Mouse (Mus musculus) erythroblast, adult 5-6 weeks (primary cell): ENCODE measurements around the gene Tep1. TPM values are rescaled to one million over a fixed set of nuclear protein-coding genes. Genes with fewer than 3 reads are reported as not detected.
"Not testable (repeated sequence)": the region's sequence is repeated elsewhere in the genome, so short reads cannot be mapped to it uniquely, and the experiment has no call there.

Experiments
- ATAC-seq: replicated peaks from 2 replicates; pipeline ENCODE4 v1.8.0; 2016; ENCODE audit warnings: moderate number of reproducible peaks, mild to moderate bottlenecking, moderate TSS enrichment, inconsistent platforms; ENCODE audit not compliant: poor library complexity, low FRiP score, severe bottlenecking
- total RNA-seq, 2 experiments: library from RNA; stranded (forward) in 1 of 2; stranded (reverse) in 1 of 2; fragments of 150-400 nt in 1 of 2; fragments of 200-764, 138-1000 nt in 1 of 2; gene quantifications; 2 replicates each; pipeline versions ENCODE4 v1.2.3 to v1.2.4; 2015 to 2017; ENCODE audit warnings: low replicate concordance in 2 of 2

Tep1 gene
- total RNA-seq (2015; ENCODE audit: low replicate concordance) (9.0 and 13.4 TPM in 2 replicates), total RNA-seq (2017; ENCODE audit: low replicate concordance) (5.3 and 18.3 TPM in 2 replicates)

DNA sequence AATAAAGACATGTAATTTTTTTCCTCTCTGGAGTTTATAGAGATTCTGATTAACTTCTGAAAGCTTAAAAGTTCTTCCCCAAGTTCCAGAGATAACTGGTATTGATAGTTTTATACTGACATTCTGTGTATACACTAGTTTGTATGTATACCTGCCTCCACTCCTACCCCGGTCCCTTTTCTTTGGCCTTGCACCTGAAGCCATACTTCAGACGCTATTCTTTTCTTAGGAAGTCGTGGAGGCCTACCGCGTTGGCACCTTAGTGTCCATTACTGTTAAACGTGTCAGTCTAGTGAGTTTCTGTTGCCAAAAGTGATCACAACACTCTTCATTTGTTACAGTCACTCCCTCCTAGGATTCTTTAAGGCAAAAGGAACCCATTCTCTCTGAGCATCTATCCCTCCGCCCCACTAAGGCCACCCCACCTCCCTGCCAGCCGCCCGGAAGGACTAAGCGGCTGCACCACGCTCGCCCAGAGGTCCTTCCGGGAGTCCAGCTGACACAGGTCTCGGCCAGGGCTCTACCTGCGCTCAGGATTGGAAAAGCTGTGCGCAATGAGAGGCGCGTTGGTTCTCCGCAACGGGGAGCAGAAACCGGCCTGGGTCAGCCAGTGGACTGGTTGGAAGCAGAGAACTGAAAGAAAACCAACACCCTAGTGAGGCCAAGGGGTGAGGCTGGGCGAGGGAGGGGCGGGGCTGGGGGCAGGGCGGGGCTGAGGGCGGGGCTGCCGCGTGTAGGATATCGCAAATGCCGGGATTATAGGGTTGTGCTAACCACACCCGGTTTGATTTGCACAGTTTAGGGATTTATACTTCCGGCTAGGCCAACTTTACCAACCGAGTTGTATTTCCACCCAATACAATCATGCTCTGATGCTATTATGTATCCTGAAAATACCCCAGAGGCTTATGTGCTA, at the start of gene Tep1:
TSS of gene Tep1 (minus strand) at position 672 of the 916 bp plus-strand sequence.
- ATAC-seq = 0 out of 2 replicates have a peak, but pooled peaks have one; percentile 59

DNA sequence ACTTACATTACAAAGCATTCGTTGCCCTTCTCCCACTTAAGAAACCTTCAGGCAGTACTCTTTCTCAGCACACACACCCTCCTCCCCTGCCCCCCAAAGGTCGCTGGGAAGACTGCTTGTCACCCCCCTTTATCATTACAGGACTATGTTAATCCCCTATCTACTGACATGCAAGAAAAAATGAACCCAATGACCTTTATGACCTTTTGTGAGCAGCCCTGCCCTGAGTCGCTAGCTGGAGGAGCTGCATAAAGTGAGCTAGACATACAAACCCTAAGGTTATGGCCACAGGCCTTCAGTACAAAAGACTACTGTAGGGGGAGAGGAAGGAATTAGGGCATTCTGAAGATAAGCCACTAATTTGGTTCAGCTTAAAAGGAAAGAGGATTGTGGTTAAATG, 41.0 kb upstream of the Tep1 start:
- ATAC-seq = no peak

DNA sequence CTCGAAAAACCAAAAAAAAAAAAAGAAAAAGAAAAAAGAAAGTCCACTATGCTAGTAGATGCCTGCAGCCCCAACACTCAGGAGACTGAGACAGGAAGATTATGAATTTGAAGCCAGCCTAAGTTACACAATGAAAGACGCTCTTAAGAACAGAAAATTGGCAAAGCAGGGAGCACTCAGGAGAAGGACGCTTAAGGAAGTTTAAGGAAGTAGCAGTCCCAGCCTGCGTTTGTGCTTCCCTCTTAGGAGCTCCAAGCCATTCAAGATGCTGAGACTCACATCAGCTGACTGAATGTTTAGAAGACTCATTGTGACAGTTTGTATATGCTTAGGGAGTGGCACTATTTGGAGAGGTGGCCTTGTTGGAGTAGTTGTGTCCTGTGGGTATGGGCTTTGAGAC, 37.8 kb upstream of the Tep1 start:
- ATAC-seq = no peak

DNA sequence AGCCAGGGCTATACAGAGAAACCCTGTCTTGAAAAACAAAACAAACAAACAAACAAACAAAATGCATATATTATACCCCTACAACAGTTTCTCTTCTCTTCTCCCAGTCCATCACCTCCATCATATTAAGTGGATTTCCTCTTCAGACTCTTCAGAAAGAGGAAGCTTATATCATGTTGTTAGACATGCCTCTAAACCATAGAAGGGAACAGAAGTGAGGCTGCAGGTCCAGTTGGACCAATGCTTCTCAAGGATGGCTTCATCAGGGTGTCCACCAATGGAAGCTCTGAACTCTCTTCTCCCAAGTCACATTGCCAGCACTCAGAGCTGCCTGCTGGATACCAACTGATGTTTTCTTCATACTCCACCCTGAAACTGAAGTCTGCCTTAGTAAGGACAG, 35.0 kb upstream of the Tep1 start:
- ATAC-seq = not testable (repeated sequence)

DNA sequence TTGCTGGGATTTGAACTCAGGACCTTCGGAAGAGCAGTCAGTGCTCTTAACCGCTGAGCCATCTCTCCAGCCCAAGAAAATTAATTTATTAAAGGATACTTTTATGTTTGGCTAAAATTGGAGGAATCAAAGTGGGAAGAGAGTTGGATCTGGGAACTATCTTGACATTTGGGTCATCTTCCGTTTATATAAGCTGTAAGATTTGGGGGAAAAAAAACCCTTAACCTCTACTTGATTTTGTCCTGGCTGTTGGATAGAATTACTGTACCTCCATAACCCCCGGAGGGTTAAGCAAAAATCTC, 34.4 kb upstream of the Tep1 start:
- no peak for ATAC-seq

DNA sequence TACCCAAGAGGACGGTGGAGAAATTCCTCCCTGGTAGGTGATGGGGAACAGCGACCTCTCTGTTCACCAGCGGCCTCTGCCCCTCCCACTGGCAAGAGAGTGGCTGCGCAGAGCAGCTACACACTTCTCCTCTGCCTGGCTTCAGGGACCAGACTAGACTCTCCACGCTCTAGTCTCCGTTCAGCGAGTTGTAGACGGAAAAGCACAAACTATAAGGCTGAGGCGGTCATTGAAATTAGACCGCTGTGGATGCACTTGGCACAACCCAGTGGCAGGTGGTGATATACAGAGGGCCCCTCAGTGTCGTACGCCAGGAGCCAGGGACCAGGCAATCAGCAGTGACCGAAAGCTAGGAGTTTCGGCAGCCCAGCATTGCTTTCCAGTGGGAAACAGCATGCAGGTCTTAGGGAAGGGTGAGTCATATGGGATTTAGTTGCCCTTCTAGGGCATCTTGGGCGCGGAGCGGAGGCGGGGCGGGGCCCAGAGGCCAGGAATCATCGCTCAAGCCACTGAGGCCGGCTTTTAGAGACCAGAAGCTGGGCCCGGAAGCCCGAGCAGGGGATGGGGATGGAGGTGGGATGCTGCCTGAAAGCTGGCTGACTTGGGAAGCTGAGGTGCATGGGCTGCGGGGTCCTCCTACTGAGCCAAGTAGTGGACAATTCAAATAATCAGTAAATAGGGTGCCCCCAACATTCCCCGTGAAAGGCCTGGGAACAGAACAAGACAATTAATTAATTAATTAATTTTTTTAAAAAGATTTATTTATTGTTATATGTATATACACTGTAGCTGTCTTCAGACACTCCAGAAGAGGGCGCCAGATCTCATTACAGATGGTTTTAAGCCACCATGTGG, 33.8 kb upstream of the Tep1 start:
- peak; percentile 68 for ATAC-seq

DNA sequence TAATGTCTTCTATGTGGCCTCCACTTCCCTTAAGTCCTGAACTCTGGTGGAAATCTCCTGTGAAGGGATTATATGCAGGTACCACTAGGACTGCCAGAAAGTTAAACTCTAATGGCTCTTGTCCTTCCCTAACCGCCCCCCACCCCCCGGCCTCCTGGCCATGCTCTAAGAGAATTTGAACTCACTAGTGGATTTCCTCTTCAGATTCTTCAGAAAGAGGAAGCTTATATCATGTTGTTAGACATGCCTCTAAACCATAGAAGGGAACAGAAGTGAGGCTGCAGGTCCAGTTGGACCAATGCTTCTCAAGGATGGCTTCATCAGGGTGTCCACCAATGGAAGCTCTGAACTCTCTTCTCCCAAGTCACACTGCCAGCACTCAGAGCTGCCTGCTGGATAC, 27.6 kb upstream of the Tep1 start:
- not testable (repeated sequence) for ATAC-seq

DNA sequence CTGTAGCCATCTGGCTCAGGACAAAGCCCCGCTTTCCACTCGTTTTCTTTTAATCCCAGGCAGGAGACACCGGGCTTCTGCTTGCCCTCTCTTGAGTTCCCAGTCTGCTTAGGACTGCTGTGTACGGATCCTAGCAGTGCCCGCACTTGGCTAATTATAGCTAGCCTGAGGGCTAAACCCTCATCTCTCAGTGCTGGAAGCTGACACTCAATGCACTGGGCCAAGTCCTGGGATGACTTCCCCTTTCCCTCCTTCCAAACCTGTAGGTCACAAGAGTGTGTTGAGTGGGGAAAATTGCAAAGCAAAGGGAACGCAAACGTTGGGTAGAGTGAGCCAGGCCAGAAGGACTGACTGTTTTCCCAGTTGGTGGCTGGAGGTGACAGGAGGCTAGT, 27.0 kb upstream of the Tep1 start, which contains the start of gene Klhl33:
TSS of gene Klhl33 (minus strand) at position 134 of the 392 bp plus-strand sequence.
- ATAC-seq = no peak

DNA sequence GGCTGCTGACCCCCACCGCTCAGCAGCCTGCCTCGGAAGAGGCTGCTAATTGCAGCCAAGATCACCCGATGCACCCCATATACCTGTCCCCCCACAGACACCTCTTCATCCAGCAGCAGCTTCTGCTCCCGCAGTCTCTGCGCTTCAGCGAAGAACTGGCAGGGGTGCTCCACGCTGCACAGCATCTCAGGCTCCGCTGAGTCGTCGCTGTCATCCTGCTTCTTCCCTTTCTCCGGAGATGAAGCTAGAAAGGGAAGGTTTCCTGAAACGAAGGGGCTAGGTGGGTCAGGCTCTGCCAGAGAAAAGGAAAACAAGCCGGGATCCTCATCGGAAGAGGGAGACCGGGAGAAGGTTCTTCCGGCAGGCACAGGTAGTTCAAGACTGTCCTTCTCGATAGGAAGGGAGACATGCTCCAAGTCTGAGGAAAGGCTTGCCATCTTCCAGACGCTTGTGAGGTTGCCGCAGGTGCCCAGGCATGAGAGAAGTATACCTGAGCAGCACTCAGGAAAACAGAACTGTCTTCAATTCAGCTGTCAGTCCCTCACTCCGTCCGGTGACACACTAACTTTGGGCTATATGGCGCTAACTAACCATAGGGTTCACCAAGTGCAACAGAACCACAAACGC, 26.5 kb upstream of the Tep1 start:
- ATAC-seq = no peak

DNA sequence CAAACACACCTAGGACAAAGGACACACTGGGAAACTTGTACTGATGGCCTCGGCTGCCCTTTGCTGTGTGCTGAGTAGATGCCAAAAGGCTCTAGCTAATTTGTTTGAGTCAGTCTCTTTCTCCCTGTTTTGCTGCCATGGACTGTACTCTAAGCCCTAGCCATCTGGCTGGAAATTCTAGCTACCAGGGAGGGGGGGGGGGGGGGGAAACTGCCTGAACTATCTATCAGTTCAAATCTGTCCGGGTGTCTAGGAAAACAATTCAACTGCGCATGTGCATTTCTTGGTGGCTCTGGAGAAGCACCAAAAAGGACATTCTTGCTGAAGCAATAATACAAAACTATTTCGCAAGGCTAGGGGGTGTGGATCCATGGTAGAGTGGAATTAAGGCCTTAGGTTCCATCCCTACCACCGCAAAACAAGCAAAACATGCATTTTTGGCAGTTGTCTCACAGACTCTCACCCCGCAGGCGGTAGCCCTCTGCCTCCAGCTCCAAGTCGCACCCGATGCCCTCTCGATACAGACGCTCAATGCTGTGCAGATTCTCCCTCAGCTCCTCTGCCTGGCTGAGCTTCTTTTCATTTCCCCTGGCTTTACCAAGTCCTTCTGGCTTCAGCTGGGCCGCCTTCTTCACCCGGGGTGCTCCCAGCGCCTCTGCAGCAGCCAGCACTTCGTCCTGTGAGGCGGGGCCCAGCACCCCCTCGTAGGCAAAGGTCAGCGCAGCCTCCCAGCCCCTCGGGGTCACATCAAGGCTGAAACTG, 25.8 kb upstream of the Tep1 start:
- ATAC-seq = no peak

DNA sequence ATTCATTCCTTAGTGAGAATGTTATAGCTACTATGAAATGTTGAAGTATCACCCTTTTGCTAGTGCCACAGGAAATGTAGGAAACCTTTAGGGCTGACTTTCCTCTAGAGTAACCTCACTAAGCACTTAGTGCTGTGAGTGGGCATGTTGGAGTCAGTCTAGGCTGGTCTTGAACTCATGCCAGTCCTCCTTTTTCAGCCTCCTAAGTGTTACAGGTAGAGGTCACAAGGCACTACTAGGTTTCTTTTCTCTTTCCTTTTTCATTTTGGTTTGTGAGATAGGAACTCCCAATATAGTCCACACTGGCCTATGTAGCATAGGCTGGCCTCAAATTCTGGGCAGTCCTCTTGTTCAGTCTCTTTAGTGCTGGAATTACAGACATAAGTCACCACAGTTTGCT, 25.0 kb upstream of the Tep1 start:
- ATAC-seq = no peak

DNA sequence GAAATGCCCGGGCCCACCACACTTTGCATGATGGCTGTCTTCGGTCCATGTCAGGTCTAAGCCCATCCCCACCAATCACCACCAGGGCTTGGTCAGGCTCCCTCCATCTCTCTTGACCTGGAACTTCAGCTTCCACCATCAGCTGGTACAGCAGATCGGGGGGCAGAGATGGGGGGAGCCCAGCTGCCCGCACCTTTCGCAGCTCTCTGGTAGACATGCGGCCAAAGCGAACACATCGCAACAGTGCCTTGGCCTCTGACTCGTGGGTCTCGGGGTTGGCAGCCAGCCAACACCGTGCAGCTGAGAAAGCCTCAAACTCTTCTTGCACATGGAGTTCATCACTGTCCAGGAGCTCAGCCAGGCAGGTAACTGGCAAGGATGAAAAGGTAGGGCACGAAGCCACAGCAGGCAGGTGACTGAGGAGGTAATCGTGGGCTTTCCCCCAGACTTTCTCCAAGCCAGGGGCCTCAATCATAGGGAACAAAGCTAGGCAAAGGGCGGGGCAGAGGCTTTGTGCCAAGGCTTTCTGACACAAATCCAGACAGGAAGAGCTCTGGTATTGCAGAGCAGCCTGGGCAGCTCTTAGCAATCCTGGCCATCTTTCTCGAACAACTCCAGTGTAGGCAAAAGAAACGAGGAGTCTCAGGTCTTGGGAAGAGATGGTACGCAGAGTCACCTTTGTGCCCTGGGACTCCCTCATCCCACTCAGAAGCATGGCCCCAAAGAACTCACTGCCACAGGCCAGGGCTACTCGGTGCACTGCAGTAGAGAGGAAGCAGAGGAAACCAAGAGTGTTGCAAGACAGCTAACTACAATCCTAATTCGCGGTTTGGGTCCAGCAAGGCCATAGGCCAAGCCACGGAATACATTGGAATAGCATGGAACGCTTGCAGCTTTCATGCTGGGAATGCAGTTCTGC, 22.4 kb upstream of the Tep1 start:
- no peak for ATAC-seq

DNA sequence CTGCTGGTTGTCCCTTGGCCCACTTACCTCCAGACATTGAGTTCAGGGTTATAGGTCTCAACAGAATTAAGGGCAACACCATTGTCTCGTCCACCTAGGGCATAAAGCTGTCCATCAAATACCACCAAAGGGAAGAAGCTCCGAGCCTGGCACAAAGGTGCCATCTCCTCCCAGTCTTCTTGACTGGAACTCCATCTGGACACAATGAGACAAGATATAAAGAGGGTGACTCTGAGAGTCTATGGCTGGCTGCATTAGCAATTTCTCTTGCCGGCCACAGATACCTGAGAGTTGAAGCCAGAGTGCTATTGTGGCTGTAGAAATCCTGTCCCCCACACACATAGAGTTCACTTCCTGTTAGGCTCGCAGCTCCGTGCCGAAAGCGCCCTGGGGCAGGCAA, 21.7 kb upstream of the Tep1 start:
- ATAC-seq = no peak

DNA sequence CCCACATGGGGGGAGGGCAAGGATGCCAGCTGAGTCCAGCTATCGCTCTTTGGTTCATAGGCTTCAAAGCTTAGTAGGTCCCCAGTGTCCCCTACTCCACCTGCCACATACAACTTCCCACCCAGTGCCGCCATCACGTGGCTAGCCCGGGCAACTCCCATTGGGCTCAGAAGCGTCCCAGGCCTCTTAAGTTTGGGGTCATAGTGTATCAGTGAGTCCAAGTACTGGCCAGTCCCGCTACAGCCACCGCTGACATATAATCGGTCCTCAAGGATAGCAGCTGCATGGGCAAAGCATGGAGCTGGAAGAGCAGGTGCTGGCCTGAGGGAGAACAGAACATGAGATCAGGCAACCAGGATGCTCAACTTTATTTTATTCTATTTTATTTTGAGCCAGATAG, 21.3 kb upstream of the Tep1 start:
- ATAC-seq = no peak

DNA sequence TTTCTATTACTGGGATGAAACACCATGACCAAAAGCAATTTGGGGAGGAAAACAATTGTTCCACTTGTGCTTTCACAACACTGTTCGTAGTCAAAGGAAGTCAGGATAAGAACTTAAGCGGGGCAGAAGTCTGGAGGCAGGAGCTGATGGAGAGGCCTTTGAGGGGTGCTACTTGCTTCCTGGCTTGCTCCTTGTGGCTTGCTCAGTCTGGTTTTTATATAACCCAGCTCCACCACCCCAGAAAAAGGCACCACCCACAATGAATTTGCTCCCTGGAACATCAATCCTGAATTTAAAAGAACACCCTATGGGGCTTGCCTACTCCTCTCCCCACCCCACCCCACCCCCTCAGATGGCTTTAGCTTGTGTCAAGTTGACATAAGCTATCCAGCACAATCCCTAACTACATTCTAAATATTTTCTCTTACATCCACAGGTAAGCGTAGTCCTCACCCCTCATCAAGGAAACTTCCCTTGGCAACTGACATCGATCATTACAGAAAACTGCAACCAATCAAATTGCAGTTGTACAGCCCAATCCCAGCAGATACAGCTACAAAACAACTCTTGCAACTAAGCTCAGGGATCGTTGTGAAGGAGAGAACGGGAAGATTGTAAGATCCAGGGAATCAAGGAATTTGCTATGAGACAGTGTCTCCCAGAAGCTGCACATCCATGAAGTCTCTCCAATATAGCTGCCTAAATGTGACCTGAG, 6.0 kb upstream of the Tep1 start:
- no peak for ATAC-seq

DNA sequence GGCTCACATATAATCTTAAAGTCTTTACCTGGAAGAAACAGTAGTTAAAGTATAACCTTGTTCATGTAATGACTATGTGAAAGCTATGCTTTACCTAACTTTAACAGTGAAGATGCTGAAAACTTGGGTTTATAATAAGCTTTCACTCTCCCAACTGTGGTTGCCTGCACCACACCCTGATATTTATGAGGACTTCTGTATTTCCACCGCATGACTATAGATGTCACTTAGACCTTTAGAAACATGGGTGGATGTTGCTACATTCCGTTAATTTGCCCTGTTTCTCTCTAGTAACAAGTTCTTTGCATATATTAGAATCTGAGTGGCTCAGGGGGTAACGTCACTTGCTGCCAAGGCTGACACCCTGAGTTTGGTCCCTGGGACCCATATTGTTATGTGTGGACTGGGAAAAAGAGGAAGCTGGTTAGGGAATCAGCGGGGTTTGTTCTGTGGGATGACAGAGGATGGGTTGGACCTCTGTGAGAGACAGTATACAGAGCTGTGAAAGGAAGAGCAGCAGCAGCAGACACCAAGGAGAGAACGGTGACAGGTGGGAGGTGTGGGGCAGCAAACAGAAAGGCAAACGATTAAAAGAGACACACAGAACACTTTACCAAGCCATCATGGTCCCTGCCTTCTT, 5.4 kb upstream of the Tep1 start:
- ATAC-seq = no peak

DNA sequence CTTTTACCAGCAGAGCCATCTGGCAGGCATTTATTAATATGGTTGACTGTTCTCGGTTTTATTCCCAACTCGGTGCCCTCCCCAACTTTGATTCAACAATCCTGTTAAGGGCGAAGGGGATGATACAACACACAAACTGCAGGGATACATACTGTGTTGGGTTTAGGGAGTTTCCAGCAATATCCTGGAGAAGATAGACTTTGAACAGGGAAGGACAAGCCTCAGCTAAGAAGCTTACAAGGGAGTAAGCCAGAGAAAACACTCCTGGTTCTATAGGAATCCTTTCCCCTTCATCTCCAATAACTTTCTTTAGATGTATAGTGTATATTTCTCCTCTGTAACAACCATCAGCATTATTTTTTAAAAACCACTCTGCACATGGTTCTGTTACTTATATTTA, 4.8 kb upstream of the Tep1 start:
- ATAC-seq = no peak

DNA sequence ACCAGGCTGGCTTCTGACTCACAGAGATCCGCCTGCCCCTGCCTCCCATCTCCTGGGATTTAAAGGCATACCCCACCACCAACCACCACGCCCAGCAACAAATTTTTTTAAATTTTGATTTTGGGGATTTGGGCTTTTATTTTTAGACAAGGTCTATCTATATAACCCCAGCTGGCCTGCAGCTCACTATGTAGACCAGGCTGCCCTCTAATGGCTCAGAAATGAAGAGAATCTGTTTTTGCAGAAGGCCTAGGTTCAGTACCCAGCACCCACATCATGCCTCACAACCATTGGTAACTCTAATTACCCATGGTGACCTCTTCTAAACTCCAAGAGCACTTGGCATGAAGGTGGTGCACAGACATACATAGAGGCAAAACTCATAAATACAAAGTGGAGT, 924 bp upstream of the Tep1 start:
- no peak for ATAC-seq
